Mouse (Mus musculus) forebrain, embryonic 16.5 days (tissue): ENCODE measurements at regions not wholly inside any gene's neighbourhood (a gene's known extent, or its start where the extent isn't known, plus 50 kb on each side); places are given as distances from the start of the nearest gene placed in this dataset.

Source experiments
- ATAC-seq: fragments of 200-750 bp; cut with Nextera tagmentation; 2 replicates; pipeline ENCODE4 v1.8.0; 2017; ENCODE audit warnings: mild to moderate bottlenecking, moderate library complexity
- H3K27ac ChIP-seq: fragments of 300-500 bp; sonication (generic); 2 replicates; pipeline ENCODE4 v1.5.1; 2014; ENCODE audit warnings: low read length, control low read depth
- H3K27me3 ChIP-seq: fragments of 300-500 bp; sonication (generic); replicated peaks from 2 replicates; pipeline ENCODE4 v1.6.1; 2014; ENCODE audit warnings: low read length; ENCODE audit not compliant: control insufficient read depth, insufficient read depth
- H3K36me3 ChIP-seq: fragments of 300-500 bp; sonication (generic); 2 replicates; pipeline ENCODE4 v1.6.1; 2014; ENCODE audit not compliant: control insufficient read depth, insufficient read depth
- H3K4me1 ChIP-seq: fragments of 300-500 bp; sonication (generic); replicated peaks from 2 replicates; pipeline ENCODE4 v1.6.1; 2014; ENCODE audit warnings: low read length; ENCODE audit not compliant: control insufficient read depth, insufficient read depth
- H3K4me2 ChIP-seq: fragments of 300-500 bp; sonication (generic); 2 replicates; pipeline ENCODE4 v1.6.1; 2014; ENCODE audit warnings: mild to moderate bottlenecking, low read length, control low read depth
- H3K4me3 ChIP-seq: fragments of 300-500 bp; sonication (generic); replicated peaks from 2 replicates; pipeline ENCODE4 v1.5.1; 2014; ENCODE audit warnings: mild to moderate bottlenecking, low read length, control low read depth
- H3K9ac ChIP-seq: fragments of 300-500 bp; sonication (generic); replicated peaks from 2 replicates; pipeline ENCODE4 v1.6.1; 2014; ENCODE audit warnings: low read depth, low read length, control low read depth
- H3K9me3 ChIP-seq: fragments of 300-500 bp; sonication (generic); 2 replicates; pipeline ENCODE4 v1.6.1; 2016; ENCODE audit warnings: low read length; ENCODE audit not compliant: control insufficient read depth
- WGBS: fragments of 180-500 bp; shearing (Covaris S2); extraction: QIAGEN DNeasy Blood & Tissue Kit; methylation state at CpG from one replicate; pipeline ENCODE4 v1.1.7; 2014; 5-methylcytosine and 5-hydroxymethylcytosine counted together

DNA sequence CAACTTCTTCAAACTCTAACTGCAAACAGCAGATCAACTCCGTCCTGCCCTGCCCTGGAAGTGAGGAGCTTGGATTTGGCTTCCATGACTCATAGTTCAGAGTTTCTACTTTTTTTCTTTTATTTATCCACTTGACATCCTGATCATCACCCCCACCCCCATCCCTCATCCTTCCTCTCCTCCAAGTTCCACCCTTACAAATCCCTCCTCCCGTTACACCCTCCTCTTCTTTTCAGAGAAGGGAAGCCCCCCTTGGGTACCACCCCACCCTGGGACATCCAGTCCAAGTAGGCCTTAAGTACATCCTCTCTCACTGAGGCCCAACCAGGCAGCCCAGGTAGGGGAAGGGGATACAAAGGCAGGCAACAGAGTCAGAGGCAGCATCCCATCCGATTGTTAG lies 77.3 kb upstream of the Gm45716 start:
- Histone ChIP-seq H3K4me2 (no peak overlapping the region), H3K9me3 (no peaks in the 10 kb centered on the region), H3K27me3 (no peaks in the 10 kb centered on the region), H3K4me3 (no peak overlapping the region), H3K9ac (no peak overlapping the region), H3K27ac (no peak overlapping the region), H3K36me3 (no peaks in the 10 kb centered on the region), H3K4me1 (peaks cover 10% of the 10 kb centered on the region; the same call in 1 of the 2 replicates)
- 47% methylated on average over 3 of the region's 3 CpGs for WGBS
- ATAC-seq, result no peak

DNA sequence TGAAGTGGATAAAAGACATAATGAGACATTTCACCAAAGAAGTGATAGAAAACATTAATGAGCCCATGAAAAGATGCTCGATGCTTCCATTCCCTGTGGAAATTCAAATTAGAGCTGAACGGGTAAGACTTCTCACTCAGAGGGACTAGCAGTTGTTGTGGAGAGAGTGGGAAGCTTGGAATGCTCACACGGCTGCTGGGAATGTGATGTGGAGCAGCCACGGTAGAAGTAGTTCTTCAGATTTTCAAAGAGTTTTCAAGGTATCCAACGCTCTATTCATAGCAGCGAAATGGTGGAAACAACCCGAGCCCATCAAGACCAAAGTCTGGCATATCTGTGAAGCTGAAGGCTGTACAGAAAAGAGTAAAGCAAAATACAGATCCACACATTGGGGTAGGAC lies 75.3 kb upstream of the Gm45716 start:
- H3K9me3 ChIP-seq, result no peaks in the 10 kb centered on the region
- ATAC-seq, result peak; percentile 33; the same call in 1 of the 2 replicates
- H3K27ac ChIP-seq, result no peak overlapping the region
- H3K4me1 ChIP-seq, result peaks cover 10% of the 10 kb centered on the region; the same call in 1 of the 2 replicates
- H3K36me3 ChIP-seq, result no peaks in the 10 kb centered on the region
- 39% methylated on average over 7 of the region's 7 CpGs for WGBS
- H3K4me2 ChIP-seq, result no peak overlapping the region
- no peak overlapping the region for H3K9ac ChIP-seq
- H3K4me3 ChIP-seq, result no peak overlapping the region
- no peaks in the 10 kb centered on the region for H3K27me3 ChIP-seq

DNA sequence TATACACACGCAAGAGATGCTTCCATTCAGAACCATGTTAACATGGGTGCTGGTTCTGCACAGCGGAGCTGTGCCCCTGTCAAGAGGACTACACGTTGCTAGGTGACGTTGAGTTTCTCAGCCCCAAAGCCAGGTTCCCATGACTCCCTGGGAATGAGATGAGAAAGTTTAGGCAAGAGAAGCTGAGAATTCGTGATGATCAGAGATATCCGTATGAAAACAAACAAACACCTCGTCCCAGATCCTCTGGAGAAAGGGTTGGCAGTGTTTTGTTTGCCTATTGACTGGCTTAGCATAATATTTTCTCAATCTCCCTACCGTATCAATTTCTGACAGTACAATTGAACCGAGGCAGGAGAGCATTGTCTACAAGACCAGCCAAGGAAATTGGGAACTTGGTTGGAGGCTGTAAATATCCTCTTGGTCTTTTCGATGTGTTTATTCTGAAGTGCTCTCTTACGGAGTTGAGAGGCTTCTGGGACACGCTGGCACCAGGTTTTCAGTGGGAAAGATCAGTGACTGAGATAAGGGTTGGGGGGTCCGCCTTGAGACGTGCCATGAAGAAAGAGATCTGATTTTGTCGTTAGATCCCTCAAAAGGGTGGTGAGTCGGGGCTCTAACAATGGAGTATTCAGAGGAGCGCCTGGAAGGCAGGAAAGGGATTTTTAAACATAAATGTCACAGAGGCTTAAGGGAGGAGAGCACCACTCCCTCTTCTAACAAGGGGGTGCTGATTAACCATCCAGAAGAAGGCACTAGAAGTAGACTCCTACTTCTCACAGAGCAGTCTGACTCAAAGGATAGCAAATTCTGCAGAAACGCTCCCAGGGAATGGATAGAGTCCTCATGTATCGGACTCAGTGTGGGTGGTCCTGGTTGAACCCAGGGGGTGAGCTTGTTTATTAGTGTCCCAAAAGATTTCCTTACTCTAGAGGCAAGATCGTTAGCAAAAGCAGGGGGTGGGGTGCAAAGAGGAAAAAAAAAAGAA lies 70.5 kb upstream of the Gm45716 start:
- WGBS, result 38% methylated on average over 20 of the region's 20 CpGs
- Histone ChIP-seq H3K9ac (no peak overlapping the region), H3K4me1 (0 out of 2 replicates have a peak, but pooled peaks cover 2% of the 10 kb centered on the region), H3K4me2 (no peak overlapping the region), H3K27ac (no peak overlapping the region), H3K36me3 (no peaks in the 10 kb centered on the region), H3K4me3 (no peak overlapping the region), H3K27me3 (no peaks in the 10 kb centered on the region), H3K9me3 (no peaks in the 10 kb centered on the region)
- ATAC-seq, result no peak

DNA sequence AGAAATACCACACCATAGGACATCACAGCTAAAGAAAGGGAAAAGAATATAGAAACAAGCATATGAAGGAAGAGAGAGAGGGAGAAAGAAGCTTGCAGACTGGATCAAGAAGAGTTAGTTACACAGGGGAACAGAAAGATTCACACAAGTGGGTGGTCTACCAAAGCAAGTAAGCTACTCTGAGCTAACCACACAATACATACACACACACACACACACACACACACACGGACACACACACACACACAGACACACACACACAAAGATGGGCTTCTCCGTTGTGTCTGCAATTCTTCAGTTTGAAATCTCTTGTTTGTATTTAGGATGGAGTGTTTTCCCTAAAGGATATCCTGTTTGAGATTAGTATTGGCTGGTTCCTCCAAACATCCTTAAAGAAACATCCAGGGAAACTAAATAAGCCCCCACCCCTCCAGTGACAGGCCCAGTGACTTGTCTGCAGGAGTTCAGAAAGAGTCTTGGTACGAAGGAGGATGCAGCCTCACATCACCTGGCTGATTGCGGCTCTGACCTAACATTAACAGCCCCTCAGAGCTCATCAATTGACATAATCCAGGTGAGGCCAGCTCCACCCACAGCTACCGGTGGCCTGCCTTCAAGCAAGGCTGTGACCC lies 69.7 kb upstream of the Gm45716 start:
- ATAC-seq, result no peak
- 70% methylated on average over 5 of the region's 5 CpGs for WGBS

DNA sequence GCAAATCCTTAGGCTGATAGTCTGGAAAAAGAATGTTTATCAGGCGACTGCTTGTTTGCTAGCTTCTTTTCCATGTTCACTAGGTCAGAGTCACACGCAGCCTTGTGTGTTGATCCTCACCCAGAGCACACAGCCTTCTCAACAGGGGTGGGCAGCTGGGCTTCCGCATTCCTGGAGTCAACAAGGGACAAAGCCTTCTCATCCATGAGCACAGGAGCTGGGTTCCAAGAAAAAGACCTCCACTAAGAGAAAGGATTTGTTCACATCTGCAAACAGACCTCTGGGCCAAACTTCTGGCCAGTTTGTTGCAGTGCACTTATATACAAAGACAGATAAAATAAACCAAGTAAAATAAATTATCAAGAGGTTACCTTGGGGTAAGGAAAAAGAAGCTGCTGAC lies 65.6 kb upstream of the Gm45716 start:
- no peak overlapping the region for H3K9ac ChIP-seq
- no peak for ATAC-seq
- WGBS, result 48% methylated on average over 3 of the region's 3 CpGs
- no peaks in the 10 kb centered on the region for H3K4me1 ChIP-seq
- no peaks in the 10 kb centered on the region for H3K27me3 ChIP-seq
- no peak overlapping the region for H3K4me3 ChIP-seq
- H3K36me3 ChIP-seq, result no peaks in the 10 kb centered on the region
- H3K9me3 ChIP-seq, result no peaks in the 10 kb centered on the region
- no peak overlapping the region for H3K27ac ChIP-seq
- H3K4me2 ChIP-seq, result no peak overlapping the region

More for the DNA sequence above, 69.7 kb upstream of the Gm45716 start:
- no peaks in the 10 kb centered on the region for H3K9me3 ChIP-seq
- H3K4me1 ChIP-seq, result no peaks in the 10 kb centered on the region
- no peak overlapping the region for H3K4me2 ChIP-seq
- H3K9ac ChIP-seq, result no peak overlapping the region
- no peak overlapping the region for H3K4me3 ChIP-seq
- H3K36me3 ChIP-seq, result no peaks in the 10 kb centered on the region
- no peaks in the 10 kb centered on the region for H3K27me3 ChIP-seq
- no peak overlapping the region for H3K27ac ChIP-seq

DNA sequence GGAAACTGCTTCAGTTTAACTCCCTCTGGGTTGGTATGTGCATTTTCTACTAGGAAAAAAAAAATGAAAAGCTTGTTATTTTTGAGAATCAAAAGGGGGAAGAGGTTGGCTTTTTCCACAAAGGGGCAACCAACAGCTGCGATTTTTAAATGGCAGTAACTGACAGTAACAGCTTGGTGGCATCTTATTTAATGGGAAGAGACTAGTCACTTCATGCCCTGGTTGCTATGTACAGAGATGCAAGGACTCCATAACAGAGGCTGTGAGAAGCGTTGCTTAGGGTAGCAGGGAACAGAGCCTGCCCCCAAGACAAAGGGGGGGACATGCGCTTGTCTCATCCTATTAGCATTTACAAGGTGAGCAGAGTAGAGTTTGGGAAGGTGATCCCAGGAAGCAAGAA lies 64.8 kb upstream of the Gm45716 start:
- 63% methylated on average over 3 of the region's 3 CpGs for WGBS
- no peak for ATAC-seq
- no peaks in the 10 kb centered on the region for H3K27me3 ChIP-seq

DNA sequence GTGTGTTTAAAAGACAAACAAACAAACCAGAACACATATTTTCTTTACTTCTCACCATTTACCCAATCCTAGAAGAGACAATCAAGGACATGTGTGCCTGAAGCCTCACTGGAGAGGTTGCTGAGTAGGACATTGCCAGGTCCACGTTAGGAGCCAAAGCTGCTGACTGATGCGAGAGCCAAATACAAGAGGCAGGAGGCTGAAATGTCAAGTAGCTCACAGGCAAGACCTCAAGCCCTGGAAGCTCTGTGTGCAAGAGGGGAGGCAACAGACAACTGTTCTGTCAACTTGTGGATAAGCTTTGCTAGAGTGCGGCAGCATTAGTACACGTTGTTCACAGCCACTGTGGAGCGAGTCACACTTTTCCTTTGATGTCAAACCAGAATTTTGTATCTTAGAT lies 63.6 kb upstream of the Gm45716 start:
- WGBS, result 86% methylated on average over 5 of the region's 5 CpGs
- Histone ChIP-seq H3K36me3 (no peaks in the 10 kb centered on the region), H3K9ac (no peak overlapping the region), H3K27me3 (no peaks in the 10 kb centered on the region), H3K9me3 (no peaks in the 10 kb centered on the region), H3K27ac (no peak overlapping the region), H3K4me1 (no peaks in the 10 kb centered on the region), H3K4me2 (no peak overlapping the region), H3K4me3 (no peak overlapping the region)
- ATAC-seq, result no peak

More for the DNA sequence above, 64.8 kb upstream of the Gm45716 start:
- no peak overlapping the region for H3K9ac ChIP-seq
- no peak overlapping the region for H3K4me2 ChIP-seq
- no peaks in the 10 kb centered on the region for H3K9me3 ChIP-seq
- no peak overlapping the region for H3K4me3 ChIP-seq
- no peak overlapping the region for H3K27ac ChIP-seq
- no peaks in the 10 kb centered on the region for H3K36me3 ChIP-seq
- H3K4me1 ChIP-seq, result no peaks in the 10 kb centered on the region

DNA sequence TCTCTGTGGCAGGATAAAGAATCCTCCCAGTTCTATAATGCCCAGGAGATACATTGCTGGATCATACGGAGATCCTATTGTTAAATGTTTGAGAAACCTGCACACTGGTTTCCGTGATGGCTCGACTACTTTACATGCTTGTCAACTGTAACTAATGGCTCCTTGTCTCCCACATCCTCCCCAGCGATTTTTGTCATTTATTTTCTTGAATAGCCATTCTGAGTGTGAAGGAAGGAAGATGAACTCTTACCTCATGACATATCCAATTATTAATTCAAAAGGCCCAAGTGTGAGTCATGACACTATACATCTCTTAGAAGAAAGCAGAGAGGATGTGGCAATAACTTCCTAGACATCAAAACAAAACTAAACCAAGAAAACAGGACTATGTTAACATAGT lies 61.2 kb upstream of the Gm45716 start:
- Histone ChIP-seq H3K4me2 (no peak overlapping the region), H3K4me3 (no peak overlapping the region), H3K9me3 (no peaks in the 10 kb centered on the region), H3K27ac (no peak overlapping the region), H3K9ac (no peak overlapping the region), H3K4me1 (no peaks in the 10 kb centered on the region), H3K36me3 (no peaks in the 10 kb centered on the region), H3K27me3 (no peaks in the 10 kb centered on the region)
- WGBS, result 89% methylated on average over 4 of the region's 4 CpGs
- ATAC-seq, result no peak

DNA sequence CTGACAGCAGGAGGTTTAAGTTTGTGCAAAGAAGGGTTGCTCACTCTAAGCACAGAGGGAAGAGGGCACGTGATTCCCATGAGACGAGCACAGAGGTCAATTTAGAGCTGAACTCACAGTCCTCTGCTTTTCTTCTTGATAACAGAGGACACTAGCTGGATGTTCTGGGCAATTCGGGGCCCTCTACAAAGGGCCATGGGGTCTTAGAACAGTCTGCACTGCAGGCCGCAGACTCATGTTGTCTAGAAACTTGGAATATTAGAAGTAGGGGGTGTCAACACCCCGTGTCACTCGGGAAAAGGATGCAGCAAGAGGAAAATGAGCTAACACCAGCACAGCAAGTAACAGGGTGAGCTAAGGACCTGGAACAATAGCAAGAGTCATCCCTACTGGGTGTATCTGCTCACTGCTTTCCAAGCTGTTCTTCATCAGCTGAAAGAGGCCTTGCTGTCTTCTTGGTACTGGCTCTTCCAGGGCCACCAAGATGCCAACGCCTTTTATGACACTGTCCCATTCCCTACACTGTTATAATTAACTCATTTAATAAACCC lies 58.5 kb upstream of the Gm45716 start:
- Histone ChIP-seq H3K9me3 (no peaks in the 10 kb centered on the region), H3K4me1 (no peaks in the 10 kb centered on the region), H3K27me3 (no peaks in the 10 kb centered on the region), H3K4me2 (no peak overlapping the region), H3K27ac (no peak overlapping the region), H3K36me3 (no peaks in the 10 kb centered on the region), H3K9ac (no peak overlapping the region), H3K4me3 (no peak overlapping the region)
- ATAC-seq, result no peak
- 80% methylated on average over 7 of the region's 7 CpGs for WGBS
